Mouse (Mus musculus) adrenal gland, postnatal 36 days (tissue): ENCODE data around the gene Fbxl4. TPM values are rescaled to one million over a fixed set of nuclear protein-coding genes. Genes with fewer than 3 reads are reported as not detected.

Experiments
- DNase-seq, 2 experiments: peaks; one replicate each; pipeline ENCODE4 v3.0.0; 2021; ENCODE audit warnings: mixed read lengths in 1 of 2
- total RNA-seq, 2 experiments: library from RNA; stranded (reverse); gene quantifications; 2 replicates each; pipeline ENCODE4 v1.2.3; 2021

Fbxl4 gene
- total RNA-seq, 2 experiments from 2014 or later = 14.4 to 25.1 TPM

GRCm38 (mm10) chr4:22476967-22477710 is 119.8 kb downstream of the Fbxl4 start:
- DNase-seq = peak; percentile 42 to 44

GRCm38 (mm10) chr4:22477711-22478230 is 120.4 kb downstream of the Fbxl4 start:
- no peak for DNase-seq

DNA sequence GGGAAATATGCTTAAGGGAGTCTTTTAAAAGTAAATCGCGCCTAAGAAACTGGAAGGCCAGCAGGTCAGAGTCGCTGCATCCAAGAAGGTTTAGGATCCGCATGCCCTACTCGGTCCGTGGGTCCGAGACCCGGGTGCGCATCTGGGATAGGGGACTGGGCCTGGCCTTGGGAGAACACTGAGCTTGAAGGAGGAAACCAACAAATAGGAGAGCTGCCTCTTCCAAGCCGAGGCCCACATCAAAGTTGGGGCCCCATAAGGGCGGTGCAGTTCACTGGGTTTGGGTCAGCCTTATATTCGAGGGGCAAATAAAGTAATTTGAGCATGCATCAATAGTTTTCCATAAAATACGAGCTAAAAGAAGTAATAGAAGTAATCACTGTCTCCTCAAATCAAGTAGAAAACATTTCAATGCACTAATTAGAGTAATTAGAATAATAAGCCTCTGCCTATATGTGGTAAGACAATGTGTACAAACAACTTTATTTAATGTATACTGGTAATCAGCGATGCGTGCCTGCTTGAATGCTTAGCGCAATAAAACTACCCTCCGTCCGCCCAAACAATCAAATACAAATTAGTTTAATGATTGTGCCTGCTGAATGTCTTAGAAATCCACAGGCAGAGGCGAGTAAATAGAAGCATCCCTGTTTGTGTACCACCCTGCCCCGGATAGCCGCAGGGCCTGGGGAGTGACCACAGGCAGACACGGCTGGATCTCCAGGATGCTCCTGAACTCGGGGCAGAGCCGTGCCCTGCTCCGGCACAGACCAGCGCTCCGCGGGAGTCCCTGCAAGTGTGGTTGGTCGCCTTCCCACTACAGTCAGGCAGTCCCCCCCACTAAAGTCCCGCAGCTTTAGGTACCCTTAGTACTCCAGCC is 121.4 kb downstream of the Fbxl4 start:
- DNase-seq = no peak

- no peak for DNase-seq
These were observed 122.2 kb downstream of the Fbxl4 start for GRCm38 (mm10) chr4:22479368-22480090.

GRCm38 (mm10) chr4:22480091-22480857 is 122.9 kb downstream of the Fbxl4 start:
- no peak for DNase-seq

GRCm38 (mm10) chr4:22480858-22481205 is 123.5 kb downstream of the Fbxl4 start:
- no peak for DNase-seq

DNA sequence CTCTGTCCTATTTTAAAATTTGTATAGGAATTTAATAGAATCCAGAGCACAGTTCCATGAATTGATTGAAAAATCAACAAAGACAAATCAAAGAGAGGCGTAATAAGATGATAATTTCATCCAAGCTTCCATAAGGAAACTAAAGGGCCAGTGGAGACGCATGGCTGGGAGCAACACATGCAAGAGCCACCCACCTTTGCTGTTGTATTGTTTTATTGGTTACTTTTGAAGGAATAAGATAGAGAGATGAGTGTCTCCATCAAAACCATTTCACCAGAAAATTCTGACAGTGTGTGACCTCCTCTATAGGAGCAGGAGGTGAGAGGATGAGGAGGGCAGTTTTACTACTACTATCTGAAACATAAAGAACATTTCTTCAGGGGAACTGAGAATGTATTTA is 124.8 kb downstream of the Fbxl4 start:
- no peak for DNase-seq

DNA sequence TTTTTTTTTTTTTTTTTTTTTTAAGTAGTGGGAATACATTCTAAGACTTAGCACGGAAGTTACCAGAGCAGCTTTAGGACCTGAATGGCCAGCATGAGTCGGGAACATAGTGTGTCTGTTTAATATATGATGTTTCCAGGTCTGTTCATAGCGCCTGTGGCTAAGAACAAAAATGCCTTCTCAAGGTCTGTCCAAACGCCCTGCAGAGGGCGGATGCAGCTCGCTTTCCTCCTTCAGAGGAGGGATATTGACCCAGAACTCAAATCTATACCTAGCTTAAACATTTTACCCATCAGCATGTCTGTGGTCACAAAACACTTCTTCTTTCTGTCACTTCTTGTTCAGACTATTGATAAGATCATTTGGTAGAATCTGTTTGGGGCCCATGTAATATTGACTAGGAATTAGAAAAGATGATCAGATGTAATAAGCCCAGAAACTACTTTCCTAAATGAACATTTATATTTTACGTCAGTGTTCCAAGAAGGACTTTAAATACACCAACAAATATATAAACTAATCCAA is 125.5 kb downstream of the Fbxl4 start:
- DNase-seq = no peak

DNA sequence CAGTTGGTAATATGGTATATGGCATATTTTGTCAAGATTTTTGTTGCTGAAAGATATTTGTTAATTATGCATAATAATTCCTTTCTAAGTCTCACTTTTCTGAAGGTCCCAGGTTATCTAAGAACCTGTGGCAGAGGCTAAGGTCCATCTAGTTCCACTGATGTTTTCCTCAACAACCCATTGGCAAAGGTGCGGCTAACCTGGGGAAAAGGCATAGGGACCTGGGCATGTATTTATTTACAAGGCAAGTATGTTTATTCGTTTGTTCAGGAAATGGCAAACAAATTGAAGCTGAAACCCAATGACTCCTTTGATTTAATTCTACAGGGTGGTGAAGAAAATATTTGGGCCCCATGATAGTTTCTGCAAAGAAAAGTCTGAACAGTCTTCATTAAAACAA is 126.2 kb downstream of the Fbxl4 start:
- DNase-seq = no peak

Other genes with a start within 250 kb of the Fbxl4 start
- gene Pou3f2, start 130.8 kb downstream of the Fbxl4 start, total RNA-seq = under 1 TPM; 0.07 to 0.10 TPM